Mouse (Mus musculus) olfactory bulb, adult 2 months (tissue): ENCODE measurements around the gene Ophn1.

Experiments
- CTCF ChIP-seq: fragments of 200-500 bp; IDR thresholded peaks from 2 replicates; pipeline ENCODE4 v1.5.1; 2012; ENCODE audit warnings: low read depth, mild to moderate bottlenecking, low read length, moderate library complexity; ENCODE audit not compliant: insufficient read depth
- POLR2A ChIP-seq: fragments of 200-500 bp; IDR thresholded peaks from 2 replicates; pipeline ENCODE4 v1.6.1; 2012; ENCODE audit warnings: mild to moderate bottlenecking, low read depth, low read length, moderate library complexity; ENCODE audit not compliant: insufficient read depth

DNA sequence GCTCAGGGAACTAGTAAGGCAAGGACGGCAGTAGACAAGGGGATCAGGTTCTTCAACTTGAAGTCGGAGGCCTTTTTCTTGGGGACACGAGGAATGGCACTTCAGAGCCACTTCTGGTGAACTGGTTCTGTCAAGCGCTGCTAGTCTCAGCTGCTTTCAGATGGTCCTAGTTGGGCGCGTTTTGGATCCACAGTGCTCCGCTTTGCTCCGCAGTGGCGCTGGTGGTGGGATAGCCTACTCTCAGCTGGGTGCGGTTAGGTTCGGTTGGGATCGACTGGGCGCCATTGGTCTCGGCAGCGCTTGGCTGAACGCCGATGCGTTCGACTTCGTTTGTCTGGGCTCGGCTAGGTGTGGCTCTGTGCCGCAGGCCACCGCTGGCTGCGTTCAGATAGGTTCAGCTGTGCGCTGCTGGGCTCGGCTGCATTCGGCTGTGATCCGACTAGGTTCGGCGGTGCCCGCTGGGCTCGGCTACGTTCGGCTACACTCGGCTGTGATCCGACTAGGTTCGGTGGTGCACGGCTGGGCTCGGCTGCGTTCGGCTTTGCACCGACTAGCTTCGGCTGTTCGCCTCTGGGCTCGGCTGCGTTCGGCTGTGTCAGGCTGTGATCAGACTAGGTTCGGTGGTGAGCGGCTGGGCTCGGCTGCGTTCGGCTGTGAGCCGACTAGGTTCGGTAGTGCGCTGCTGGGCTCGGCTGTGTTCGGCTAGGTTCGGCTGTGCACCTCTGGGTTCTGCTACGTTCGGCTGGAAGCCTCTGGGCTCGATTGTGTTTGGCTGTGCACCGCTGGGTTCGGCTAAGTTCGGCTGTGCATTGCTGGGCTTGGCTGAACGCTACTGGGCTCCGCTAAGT, 46.1 kb upstream of the Ophn1 start:
- TF ChIP-seq POLR2A (no peak), CTCF (no peak)
